Mouse (Mus musculus): ENCODE measurements around the gene Olfr706.
"Not testable (repeated sequence)": the region's sequence is repeated elsewhere in the genome, so short reads cannot be mapped to it uniquely, and the experiment has no call there.

Olfr706 gene

GRCm38 (mm10) chr7:106888062-106888461, at the start of gene Olfr706:
Gene Olfr706, minus strand, starts transcription at chr7:106888162.
- in situ Hi-C loops (cut with MboI), result no loop called here

- in situ Hi-C loops (cut with MboI), result no loop called here
These were observed 44.2 kb upstream of the Olfr706 start, which contains the start of gene Olfr709-ps1 for GRCm38 (mm10) chr7:106932119-106932518. Gene Olfr709-ps1, minus strand, starts transcription at chr7:106932219.

DNA sequence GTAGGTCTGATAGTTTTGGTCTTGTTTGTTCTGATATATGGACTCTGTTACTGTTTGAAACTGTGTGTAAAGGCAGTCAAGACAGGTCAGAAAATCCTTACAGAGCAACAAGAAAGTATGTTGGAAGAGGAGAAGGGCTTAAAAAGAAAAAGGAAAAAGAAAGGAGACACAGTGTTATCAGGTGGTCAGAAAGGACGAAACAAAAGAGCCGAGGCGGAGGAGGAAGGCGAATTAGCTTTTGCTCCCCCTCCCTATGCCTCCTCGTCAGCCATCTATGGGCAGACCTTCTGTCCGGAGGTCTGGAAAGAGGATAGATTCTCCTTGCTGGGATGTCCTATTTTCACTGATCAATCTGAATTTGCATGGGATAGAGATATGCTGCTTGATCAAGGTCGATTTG, 33.0 kb upstream of the Olfr706 start:
- in situ Hi-C loops (cut with MboI), result not testable (repeated sequence)

- in situ Hi-C loops (cut with MboI), result no loop called here
These were observed 19.7 kb upstream of the Olfr706 start, which contains the start of gene Olfr1532-ps1 for GRCm38 (mm10) chr7:106907676-106908075. Gene Olfr1532-ps1, plus strand, starts transcription at chr7:106908001.

DNA sequence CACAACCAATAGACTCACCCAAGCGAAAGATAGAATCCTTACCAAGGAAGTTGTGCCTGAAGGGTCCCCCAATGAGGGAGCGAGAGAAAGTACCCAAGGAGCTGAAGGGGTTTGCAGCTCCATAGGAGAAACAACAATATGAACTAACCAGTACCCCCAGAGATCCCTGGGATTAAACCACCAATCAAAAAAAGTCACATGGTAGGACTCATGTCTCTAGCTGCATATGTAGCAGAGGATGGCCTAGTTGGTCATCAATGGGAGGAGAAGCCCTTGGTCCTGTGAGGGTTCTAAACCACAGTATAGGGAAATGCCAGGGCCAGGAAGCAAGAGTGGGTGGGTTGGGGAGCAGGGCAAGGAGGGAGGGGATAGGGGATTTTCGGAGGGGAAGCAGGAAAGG, 13.2 kb upstream of the Olfr706 start, which contains the start of gene Olfr707:
TSS of gene Olfr707 (minus strand) at position 101 of the 400 bp plus-strand sequence.
- in situ Hi-C loops (cut with MboI), result not testable (repeated sequence)

- in situ Hi-C loops (cut with MboI), result no loop called here
These were observed 11.2 kb downstream of the Olfr706 start, which contains the start of gene Olfr705 for GRCm38 (mm10) chr7:106876791-106877190. Gene Olfr705, minus strand, starts transcription at chr7:106876891.

- in situ Hi-C loops (cut with MboI), result no loop called here
These were observed 25.1 kb downstream of the Olfr706 start, which contains the start of gene Olfr704 for GRCm38 (mm10) chr7:106862885-106863284. Gene Olfr704, plus strand, starts transcription at chr7:106863185.

DNA sequence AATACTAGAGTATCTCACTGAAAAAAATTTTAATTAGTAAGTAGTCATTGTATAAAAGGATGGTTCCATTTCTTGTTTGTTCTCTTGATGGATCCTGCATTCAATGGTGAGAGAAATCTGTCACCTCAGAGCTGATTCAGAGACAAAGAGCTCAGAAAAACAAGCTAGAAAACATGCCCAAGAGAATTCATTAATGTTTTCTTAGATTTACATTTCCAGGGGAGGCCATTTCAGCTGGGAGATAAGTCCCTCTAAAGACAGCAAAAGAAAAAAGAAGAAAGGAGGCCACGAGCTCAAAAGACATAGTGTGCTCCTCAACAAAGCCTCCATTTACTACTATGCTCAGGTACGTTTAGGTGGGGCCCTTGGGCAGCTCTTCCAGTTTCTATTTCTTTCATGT, 44.9 kb downstream of the Olfr706 start, which contains the start of gene Olfr703:
TSS of gene Olfr703 (plus strand) at position 301 of the 400 bp plus-strand sequence.
- in situ Hi-C loops (cut with MboI), result no loop called here

GRCm38 (mm10) chr7:106833793-106834192, 54.2 kb downstream of the Olfr706 start, which contains the start of gene Olfr702:
Gene Olfr702, minus strand, starts transcription at chr7:106833893.
- in situ Hi-C loops (cut with MboI), result no loop called here

Data from mature B cell (primary cell).